Mouse (Mus musculus): ENCODE measurements around the gene Lzts3. TPM values are rescaled to one million over a fixed set of nuclear protein-coding genes. Genes with fewer than 3 reads are reported as not detected.

The Lzts3 gene
- total RNA-seq (2021) = 1 to 10 TPM; 2.3 to 3.3 TPM
- long read RNA-seq, experiment 1, full-length matches to known transcripts = 1 of 2 reads
- long read RNA-seq, experiment 1, partial matches to known transcripts = 0 of 2 reads
- long read RNA-seq, experiment 1, other reads (novel, unspliced or antisense) = 1 of 2 reads
- long read RNA-seq, experiment 2, full-length matches to known transcripts = 2 of 5 reads
- long read RNA-seq, experiment 2, partial matches to known transcripts = 1 of 5 reads
- long read RNA-seq, experiment 2, other reads (novel, unspliced or antisense) = 2 of 5 reads

DNA sequence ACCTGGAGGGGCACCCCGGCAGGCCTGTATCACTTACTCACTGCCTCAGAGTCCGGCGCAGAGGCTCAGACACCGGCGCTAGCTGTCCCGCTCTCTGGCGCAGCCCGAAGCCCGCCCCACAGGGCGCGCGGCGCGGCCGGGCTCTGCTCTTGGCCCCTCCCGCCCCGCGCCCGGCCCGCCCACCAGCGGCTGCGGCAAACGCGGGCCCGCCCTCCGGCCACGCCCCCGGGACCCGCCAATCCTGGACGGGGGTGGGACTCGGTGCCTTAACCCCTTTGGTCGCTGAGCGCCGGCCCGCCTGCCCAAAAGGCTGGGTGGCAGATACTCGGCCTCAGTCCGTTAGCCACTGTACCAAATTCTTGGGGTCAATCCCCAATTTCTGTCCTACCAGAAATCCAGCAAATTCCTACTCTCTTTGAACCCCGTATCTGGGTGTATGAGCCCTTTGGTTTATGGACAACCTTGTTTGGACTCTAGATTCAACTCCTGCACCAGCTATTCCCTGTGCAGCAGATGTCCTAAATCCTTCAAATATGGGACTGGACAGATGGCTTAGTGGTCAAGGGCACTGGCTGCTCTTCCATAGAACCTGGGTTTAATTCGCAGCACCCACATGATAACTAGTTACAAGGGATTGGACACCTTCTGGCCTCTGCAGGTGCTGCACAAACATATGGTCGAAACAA is at the start of gene Lzts3:
Lzts3 (minus strand) TSS at position 120 of the 686 bp plus-strand sequence.
- peak within 1 kb of the TSS; percentile 86 for H3K27ac ChIP-seq
- no peak for TF ChIP-seq CTCF (IDR thresholded peaks at IDR 0.05)
- intact Hi-C loops (cut with DNase I) = no loop called here

DNA sequence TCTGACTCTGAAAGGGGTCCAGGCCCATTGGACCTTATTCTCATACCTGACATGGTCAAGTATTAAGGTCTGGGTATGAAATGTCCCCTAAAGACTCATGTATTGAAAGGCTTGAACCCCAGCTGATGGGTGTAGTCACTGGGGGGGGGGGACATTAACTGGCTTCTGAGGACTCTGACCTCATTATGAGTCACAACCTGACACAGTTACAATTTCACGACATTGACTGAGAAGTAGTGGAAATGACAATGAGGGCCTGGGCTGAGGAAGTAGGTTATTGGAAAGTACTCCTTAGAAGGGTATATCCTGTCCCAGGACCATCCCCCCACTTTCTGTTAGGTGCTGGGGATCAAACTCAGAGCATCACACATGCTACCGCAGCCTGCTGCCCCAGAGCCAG is 46.4 kb upstream of the Lzts3 start:
- Histone ChIP-seq H3K4me3 (no peak overlapping the region), H3K27ac (no peak overlapping the region)
- intact Hi-C loops (cut with DNase I) = no loop called here
- no peak for DNase-seq
- no peak for TF ChIP-seq CTCF (IDR thresholded peaks at IDR 0.05)

More for the DNA sequence above, at the start of gene Lzts3:
- peak within 1 kb of the TSS; percentile 88 for H3K4me3 ChIP-seq
- peak; percentile 98 for DNase-seq

DNA sequence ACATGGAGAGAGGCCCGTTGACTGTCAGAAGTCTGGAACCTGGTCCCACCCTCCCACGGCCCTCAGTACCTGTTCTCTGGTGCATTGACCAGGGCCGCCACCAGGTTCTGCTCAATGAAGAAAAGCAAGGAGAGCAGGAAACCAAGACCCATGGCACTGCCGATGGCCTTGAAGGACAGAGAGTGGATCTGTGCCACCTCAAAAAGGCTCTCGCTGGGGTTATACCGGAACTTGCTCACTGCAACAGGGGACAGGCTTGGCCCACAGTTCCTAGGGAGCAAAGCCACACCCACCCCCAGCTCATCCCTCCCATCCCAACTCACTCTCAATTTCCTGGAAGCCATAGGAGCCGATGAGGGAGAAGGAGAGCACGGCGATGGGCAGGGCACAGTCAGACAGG is 42.8 kb upstream of the Lzts3 start:
- intact Hi-C loops (cut with DNase I) = no loop called here
- no peak for TF ChIP-seq CTCF (IDR thresholded peaks at IDR 0.05)
- H3K27ac ChIP-seq = no peak overlapping the region
- no peak for DNase-seq
- H3K4me3 ChIP-seq = no peak overlapping the region

DNA sequence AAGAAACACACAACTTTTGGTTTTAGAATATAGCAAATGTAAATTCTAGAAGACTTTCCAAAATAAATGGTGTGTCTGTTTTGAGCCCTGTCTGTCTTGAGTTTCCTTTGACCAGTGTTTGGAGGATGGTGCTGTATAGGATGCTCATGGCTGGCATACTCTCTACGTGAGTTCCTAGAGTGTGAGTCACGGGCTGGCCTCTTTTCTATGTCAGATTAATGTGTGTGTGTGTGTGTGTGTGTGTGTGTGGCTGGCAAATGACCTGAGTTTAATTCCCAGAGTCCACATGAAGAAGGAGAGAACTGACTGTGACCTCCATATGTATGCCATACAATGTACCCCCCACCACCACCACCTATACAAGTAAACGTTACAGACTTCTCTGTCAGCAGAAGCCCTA is 38.9 kb upstream of the Lzts3 start:
- Histone ChIP-seq H3K4me3 (no peak overlapping the region), H3K27ac (no peak overlapping the region)
- TF ChIP-seq CTCF (IDR thresholded peaks at IDR 0.05) = no peak
- no peak for DNase-seq
- intact Hi-C loops (cut with DNase I) = no loop called here

DNA sequence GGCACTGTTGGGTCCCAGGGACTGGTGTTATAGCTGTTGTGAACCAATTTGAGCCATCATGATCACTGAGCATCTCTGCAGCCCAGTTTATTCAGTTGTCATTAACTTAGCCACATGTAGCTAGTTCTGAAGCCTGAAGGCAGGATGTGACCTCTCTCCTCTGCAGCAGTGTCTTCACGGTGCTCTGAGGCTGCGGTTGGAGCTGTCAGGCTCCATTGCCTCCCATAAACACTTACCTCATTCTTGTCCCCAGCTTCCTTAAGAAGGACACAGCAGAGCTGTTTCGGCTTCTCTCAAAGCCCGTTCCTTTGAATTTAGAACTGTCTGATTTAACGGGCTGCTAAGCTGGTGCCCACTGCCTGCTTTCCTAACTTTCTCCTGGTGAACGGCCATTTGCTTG is 37.3 kb upstream of the Lzts3 start:
- Histone ChIP-seq H3K27ac (no peak overlapping the region), H3K4me3 (no peak overlapping the region)
- TF ChIP-seq CTCF (IDR thresholded peaks at IDR 0.05) = no peak
- intact Hi-C loops (cut with DNase I) = no loop called here
- DNase-seq = no peak

DNA sequence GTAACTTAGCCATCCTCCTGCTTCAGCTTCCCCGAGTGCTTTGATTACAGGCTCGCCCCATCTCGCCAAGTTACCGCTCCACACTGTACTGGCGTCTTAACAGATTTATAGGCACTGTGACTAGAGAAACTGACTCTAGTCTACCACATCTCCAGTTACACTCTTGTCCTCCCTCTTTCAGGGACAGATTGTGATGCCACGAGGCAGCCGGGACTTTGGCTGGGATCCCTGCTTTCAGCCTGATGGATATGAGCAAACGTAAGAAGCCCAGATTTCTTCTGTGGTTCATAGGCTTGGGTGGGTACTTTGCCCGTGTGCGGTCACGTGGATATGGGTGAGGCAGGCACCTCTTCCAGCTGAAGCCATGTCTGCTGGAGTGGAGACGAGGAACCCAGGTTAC is 36.6 kb upstream of the Lzts3 start:
- TF ChIP-seq CTCF (IDR thresholded peaks at IDR 0.05) = no peak
- DNase-seq = no peak
- Histone ChIP-seq H3K4me3 (no peak overlapping the region), H3K27ac (no peak overlapping the region)
- intact Hi-C loops (cut with DNase I) = no loop called here

DNA sequence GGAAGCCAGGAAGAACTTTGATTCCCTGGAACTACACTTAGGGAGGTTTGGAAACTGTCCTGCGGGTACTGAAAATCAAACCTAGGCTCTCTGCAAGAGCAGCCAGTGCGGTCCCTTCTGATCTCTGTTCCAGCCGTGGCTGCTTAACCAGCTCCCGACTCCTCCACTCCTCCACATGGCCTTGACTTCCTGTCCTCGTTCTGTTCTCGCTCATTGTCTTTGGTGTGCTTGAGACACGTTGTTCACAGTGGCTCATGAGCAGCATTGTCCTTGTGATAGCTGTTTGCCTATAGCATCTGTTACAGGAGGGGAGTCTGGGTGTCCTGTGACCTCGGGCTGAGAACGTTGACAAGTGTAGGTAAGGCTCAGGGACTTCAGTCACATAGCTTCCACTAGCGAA is 34.6 kb upstream of the Lzts3 start:
- Histone ChIP-seq H3K27ac (no peak overlapping the region), H3K4me3 (no peak overlapping the region)
- no peak for TF ChIP-seq CTCF (IDR thresholded peaks at IDR 0.05)
- DNase-seq = no peak
- intact Hi-C loops (cut with DNase I) = no loop called here

DNA sequence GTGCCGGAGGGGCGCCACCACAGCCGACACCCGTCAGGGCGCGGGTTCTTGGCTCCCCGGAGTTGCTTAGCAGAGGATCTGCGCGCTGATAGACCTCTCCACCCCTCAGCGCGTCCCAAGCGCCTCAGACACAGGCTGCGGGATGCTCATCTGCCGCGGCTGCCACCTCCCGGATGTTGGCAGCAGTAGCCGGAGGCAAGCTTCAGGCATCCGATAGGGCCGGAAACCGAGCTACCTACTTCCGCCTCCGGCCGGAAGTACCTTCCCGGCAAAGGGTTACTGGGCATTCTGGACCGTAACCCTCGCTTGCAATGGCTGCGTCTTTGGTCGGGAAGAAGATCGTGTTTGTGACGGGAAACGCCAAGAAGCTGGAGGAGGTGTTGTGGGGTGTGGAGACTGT is 25.0 kb upstream of the Lzts3 start, which contains the start of gene Itpa:
Itpa (plus strand) TSS at position 52 of the 400 bp plus-strand sequence.
- peak; percentile 92 for DNase-seq
- peak; percentile 52 for TF ChIP-seq CTCF (IDR thresholded peaks at IDR 0.05)
- peak within 1 kb of the TSS; percentile 89 for H3K4me3 ChIP-seq
- intact Hi-C loops (cut with DNase I) = no loop called here
- peak within 1 kb of the TSS; percentile 92 for H3K27ac ChIP-seq

DNA sequence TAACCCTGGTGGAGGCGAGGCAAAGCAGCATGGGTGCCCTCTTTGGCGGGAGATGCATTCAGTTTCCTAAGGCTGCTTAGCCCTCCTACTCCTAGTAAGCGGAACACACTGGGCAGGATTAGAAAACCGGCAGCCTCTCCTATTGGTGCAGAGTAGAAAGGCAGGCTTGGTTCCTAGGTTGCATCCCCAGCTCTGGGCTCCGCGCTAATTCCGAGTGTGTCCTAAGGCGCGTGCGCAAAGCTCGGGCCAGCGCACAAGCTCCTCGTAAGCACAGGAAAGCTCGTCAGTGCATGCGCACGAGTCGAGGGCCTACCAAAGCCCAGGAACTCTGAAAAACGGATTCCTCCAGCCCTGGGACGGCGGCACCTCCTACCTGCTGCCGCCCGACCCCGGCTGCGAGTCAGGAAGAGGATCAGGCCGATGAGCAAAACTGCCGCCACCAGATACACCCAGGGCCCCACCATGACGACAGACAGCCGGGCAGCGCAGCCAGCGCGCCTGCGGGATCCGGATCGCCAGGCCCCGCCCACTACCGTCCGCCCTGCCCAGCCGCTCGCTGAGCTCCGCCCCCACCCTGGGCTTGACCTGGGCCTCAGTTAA is 21.6 kb upstream of the Lzts3 start, which contains the start of gene Ddrgk1:
Ddrgk1 (minus strand) TSS at position 558 of the 600 bp plus-strand sequence.
- DNase-seq = peak; percentile 96
- Histone ChIP-seq H3K4me3 (peak within 1 kb of the TSS; percentile 87), H3K27ac (peak within 1 kb of the TSS; percentile 100)
- no peak for TF ChIP-seq CTCF (IDR thresholded peaks at IDR 0.05)
- intact Hi-C loops (cut with DNase I) = no loop called here

DNA sequence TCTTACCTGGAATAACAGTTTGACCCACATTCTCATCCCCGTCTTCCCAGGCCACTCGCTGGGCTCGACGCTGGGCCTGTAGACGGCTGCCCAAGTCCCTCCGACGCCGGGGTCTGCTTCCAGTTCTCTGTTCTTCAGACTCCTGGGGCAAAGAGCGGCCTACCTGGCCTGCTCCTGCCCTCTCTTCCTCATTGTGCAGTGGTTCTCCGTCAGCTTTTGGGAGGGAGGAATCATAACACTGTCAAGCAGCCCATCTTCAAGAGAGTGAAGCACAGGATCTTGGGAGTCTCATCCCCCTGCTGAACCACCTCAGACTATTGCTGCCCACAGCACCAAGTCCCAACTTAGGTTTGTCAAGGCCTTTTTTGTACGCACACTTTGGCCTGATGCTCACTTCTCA is 20.7 kb upstream of the Lzts3 start:
- intact Hi-C loops (cut with DNase I) = no loop called here
- H3K4me3 ChIP-seq = peak overlapping the region; percentile 87
- TF ChIP-seq CTCF (IDR thresholded peaks at IDR 0.05) = no peak
- H3K27ac ChIP-seq = peak overlapping the region; percentile 1; the same call in 1 of the 2 replicates
- no peak for DNase-seq

DNA sequence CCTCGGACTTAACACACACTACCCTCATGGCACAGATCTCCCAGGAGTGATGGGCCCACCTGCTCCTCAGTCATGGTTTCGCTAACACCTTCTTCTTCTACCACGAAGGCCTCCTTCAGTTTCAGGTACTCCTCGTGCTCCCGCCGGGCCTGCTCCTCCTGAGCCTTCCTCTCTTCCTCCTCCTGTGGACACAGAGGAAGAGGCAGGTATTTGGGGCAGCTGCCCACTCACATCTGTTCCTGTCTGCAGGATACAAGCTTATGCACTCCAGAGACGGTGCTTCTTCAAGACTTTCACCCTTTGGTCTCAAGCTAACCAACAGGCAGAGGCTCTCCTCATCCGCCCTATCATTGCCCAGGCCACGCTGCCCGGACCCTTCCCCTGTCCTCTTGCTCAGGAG is 15.9 kb upstream of the Lzts3 start:
- DNase-seq = no peak
- no peak overlapping the region for H3K27ac ChIP-seq
- H3K4me3 ChIP-seq = no peak overlapping the region
- TF ChIP-seq CTCF (IDR thresholded peaks at IDR 0.05) = no peak
- intact Hi-C loops (cut with DNase I) = no loop called here

DNA sequence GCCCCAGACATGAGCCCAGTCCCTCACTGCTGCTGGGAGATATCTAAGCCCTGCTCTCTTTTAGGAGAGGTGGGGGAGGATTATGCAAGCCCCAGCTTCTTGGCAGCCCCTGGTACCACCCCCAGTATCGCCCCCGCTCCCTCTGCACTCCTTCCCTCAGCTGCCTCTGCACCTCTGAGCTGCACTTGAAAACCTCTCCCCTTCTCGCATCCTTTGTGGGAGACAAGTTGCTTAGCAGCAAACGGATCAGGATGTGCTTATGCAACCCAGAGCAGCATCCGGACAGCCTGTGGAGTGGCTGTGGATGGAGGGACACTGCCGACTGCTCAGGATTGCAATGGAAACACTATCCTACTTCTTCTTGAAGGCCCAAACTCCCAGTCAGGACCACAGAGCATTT is 14.9 kb upstream of the Lzts3 start:
- intact Hi-C loops (cut with DNase I) = no loop called here
- no peak overlapping the region for H3K4me3 ChIP-seq
- no peak overlapping the region for H3K27ac ChIP-seq
- no peak for TF ChIP-seq CTCF (IDR thresholded peaks at IDR 0.05)
- DNase-seq = no peak

DNA sequence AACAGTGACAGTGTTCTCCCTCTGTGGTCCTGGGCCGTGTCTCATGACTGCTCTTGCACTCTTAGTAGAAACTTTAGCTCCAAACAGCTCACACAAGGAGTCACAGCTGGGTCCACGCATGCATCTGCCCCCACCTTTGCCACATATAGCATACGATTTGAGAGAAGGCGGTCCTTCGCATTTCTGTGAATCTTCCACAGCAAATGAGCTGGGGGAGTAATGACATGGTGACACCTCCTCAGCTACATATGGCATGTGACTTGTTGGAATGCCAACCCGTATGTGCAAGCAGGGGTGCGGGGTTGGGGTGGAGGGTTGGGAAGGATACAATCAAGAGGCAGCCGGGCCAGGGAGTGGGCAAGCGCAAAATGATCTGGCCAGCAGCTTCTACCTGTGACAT is 13.9 kb upstream of the Lzts3 start:
- no peak for TF ChIP-seq CTCF (IDR thresholded peaks at IDR 0.05)
- H3K27ac ChIP-seq = no peak overlapping the region
- no peak for DNase-seq
- intact Hi-C loops (cut with DNase I) = no loop called here
- no peak overlapping the region for H3K4me3 ChIP-seq

Measured in gastrocnemius, adult 2 months (tissue).